Mouse (Mus musculus) midbrain, embryonic 16.5 days (tissue): ENCODE measurements at regions not wholly inside any gene's neighbourhood (a gene's known extent, or its start where the extent isn't known, plus 50 kb on each side); places are given as distances from the start of the nearest gene placed in this dataset.

ENCODE experiments used
- ATAC-seq: fragments of 200-750 bp; cut with Nextera tagmentation; 2 replicates; pipeline ENCODE4 v1.8.0; 2017; ENCODE audit warnings: moderate TSS enrichment
- H3K27ac ChIP-seq: fragments of 300-500 bp; sonication (generic); 2 replicates; pipeline ENCODE4 v1.5.1; 2014; ENCODE audit warnings: mild to moderate bottlenecking, low read length, mixed read lengths
- H3K27me3 ChIP-seq: fragments of 300-500 bp; sonication (generic); 2 replicates; pipeline ENCODE4 v1.6.1; 2014; ENCODE audit warnings: low read depth, low read length, mixed read lengths; ENCODE audit not compliant: control insufficient read depth, insufficient read depth
- H3K36me3 ChIP-seq: fragments of 300-500 bp; sonication (generic); 2 replicates; pipeline ENCODE4 v1.6.1; 2014; ENCODE audit warnings: mild to moderate bottlenecking, low read length, moderate library complexity, mixed read lengths; ENCODE audit not compliant: control insufficient read depth, insufficient read depth
- H3K4me1 ChIP-seq: fragments of 300-500 bp; sonication (generic); 2 replicates; pipeline ENCODE4 v1.6.1; 2014; ENCODE audit warnings: mild to moderate bottlenecking, low read length, mixed read lengths; ENCODE audit not compliant: control insufficient read depth, insufficient read depth
- H3K4me2 ChIP-seq: fragments of 300-500 bp; sonication (generic); 2 replicates; pipeline ENCODE4 v1.6.1; 2014; ENCODE audit warnings: mild to moderate bottlenecking, low read length, mixed read lengths
- H3K4me3 ChIP-seq: fragments of 300-500 bp; sonication (generic); 2 replicates; pipeline ENCODE4 v1.5.1; 2014; ENCODE audit warnings: low read depth, mild to moderate bottlenecking, low read length, moderate library complexity, mixed read lengths
- H3K9ac ChIP-seq: fragments of 300-500 bp; sonication (generic); 2 replicates; pipeline ENCODE4 v1.6.1; 2014; ENCODE audit warnings: low read depth, low read length, mixed read lengths
- H3K9me3 ChIP-seq: fragments of 300-500 bp; sonication (generic); replicated peaks from 2 replicates; pipeline ENCODE4 v1.6.1; 2014; ENCODE audit warnings: mild to moderate bottlenecking, low read length, mixed read lengths; ENCODE audit not compliant: control insufficient read depth, poor library complexity, severe bottlenecking
- WGBS: fragments of 180-500 bp; shearing (Covaris S2); extraction: QIAGEN DNeasy Blood & Tissue Kit; methylation state at CpG from one replicate; pipeline ENCODE4 v1.1.7; 2014; 5-methylcytosine and 5-hydroxymethylcytosine counted together

DNA sequence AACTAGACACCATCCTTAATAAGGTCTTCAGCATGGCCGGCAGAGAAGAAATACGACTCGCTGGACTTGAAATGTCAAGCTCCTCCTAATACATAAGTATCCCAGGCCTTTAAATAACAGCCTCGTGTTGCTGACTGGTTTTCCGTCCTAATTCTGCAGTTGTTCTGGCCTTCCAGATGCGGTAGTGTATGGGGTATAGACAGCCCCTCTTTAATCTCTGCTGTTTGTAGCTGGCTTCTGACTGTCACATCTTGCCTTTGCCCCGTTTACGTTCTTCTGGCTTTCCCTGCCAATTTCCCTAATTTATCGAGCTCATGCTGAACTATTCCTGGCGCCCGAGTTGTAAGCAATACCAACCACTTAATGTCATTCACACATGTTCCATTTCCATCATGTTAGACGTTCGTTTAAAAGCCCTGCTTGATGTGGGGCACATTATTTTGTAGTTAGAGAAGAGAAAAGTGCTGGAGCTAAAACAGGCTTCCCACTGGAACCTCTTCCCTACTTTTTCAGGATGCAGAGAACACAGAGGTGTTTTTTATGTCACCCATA, 1042.2 kb downstream of the Adgrl2 start:
- Histone ChIP-seq H3K27me3 (no peaks in the 10 kb centered on the region), H3K9me3 (no peaks in the 10 kb centered on the region), H3K4me3 (no peak overlapping the region), H3K4me1 (peaks cover 4% of the 10 kb centered on the region; the same call in 1 of the 2 replicates), H3K36me3 (no peaks in the 10 kb centered on the region), H3K4me2 (no peak overlapping the region), H3K27ac (no peak overlapping the region), H3K9ac (no peak overlapping the region)
- no peak for ATAC-seq
- 70% methylated on average over 13 of the region's 13 CpGs for WGBS

DNA sequence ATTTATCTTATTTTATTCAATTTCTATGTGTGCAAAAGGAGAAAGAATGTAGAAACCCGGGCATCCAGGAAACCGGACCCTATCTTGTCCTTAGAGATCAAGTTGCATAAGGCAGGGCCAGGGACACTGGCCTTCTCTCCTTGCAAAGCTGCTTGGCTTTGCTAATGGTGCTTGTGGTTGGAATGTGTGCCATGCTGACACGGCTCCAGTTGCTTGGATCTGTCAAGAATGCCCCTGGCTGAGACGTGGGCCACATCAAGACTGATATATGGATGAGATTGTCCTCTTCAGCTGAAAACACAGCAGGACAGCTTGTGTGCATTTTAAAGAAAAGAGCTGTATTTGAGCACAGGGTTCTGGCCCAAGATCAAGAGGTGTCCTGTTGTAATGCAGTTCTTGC, 1047.0 kb downstream of the Adgrl2 start:
- H3K27me3 ChIP-seq, result no peaks in the 10 kb centered on the region
- H3K36me3 ChIP-seq, result no peaks in the 10 kb centered on the region
- no peak for ATAC-seq
- no peaks in the 10 kb centered on the region for H3K9me3 ChIP-seq
- peaks cover 4% of the 10 kb centered on the region; the same call in 1 of the 2 replicates for H3K4me1 ChIP-seq
- no peak overlapping the region for H3K9ac ChIP-seq
- WGBS, result 69% methylated on average over 4 of the region's 4 CpGs
- no peak overlapping the region for H3K4me3 ChIP-seq
- peak overlapping the region; percentile 47; the same call in 1 of the 2 replicates for H3K27ac ChIP-seq
- H3K4me2 ChIP-seq, result no peak overlapping the region

DNA sequence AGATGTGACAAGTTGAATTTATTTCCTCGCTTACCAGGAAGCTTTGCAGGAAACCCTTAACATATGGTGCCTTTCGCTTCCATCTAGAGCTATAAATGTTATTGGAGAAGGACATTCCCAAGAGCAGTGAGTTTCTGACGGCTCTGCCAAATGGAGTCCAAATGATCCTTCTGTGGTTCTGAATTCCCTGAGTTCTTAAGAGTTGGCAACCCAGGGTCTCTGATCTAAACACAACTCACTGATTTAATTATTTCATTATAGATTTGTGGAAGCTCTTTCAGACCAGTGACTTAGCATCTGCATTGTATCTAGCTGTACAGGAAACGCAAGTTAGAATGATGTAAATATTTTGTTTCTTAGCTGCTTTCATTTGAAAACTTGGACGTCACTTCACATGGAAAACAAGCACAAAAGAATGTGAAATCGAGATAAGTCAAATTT, 1059.5 kb downstream of the Adgrl2 start:
- H3K4me3 ChIP-seq, result no peak overlapping the region
- no peaks in the 10 kb centered on the region for H3K4me1 ChIP-seq
- no peak for ATAC-seq
- H3K9ac ChIP-seq, result no peak overlapping the region
- WGBS, result 76% methylated on average over 6 of the region's 6 CpGs
- H3K36me3 ChIP-seq, result no peaks in the 10 kb centered on the region
- H3K9me3 ChIP-seq, result no peaks in the 10 kb centered on the region
- no peaks in the 10 kb centered on the region for H3K27me3 ChIP-seq
- no peak overlapping the region for H3K27ac ChIP-seq
- H3K4me2 ChIP-seq, result no peak overlapping the region

DNA sequence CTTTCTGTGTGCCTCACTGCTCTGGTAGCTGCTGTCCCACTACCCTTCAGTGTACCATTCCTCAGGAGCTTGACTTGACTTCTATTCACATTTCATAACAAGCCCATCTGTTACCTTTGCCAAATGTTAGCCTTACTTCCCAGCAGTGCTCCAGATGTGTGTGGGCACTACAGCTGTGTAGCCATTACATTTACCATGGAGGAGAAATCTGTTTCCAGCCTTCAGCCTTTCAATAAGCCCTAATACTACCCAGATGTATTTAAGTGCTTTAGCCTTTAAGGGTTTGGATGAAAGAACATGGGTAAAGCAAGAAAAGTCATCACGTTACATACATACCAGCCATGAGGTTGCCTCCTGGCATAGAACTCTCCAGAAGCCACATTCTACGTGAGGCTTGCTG, 1068.0 kb downstream of the Ttll7 start:
- no peak for ATAC-seq
- H3K36me3 ChIP-seq, result no peaks in the 10 kb centered on the region
- no peaks in the 10 kb centered on the region for H3K9me3 ChIP-seq
- H3K4me1 ChIP-seq, result no peaks in the 10 kb centered on the region
- WGBS, result 97% methylated on average over 2 of the region's 2 CpGs
- H3K9ac ChIP-seq, result no peak overlapping the region
- no peaks in the 10 kb centered on the region for H3K27me3 ChIP-seq
- H3K27ac ChIP-seq, result no peak overlapping the region
- no peak overlapping the region for H3K4me3 ChIP-seq
- no peak overlapping the region for H3K4me2 ChIP-seq

DNA sequence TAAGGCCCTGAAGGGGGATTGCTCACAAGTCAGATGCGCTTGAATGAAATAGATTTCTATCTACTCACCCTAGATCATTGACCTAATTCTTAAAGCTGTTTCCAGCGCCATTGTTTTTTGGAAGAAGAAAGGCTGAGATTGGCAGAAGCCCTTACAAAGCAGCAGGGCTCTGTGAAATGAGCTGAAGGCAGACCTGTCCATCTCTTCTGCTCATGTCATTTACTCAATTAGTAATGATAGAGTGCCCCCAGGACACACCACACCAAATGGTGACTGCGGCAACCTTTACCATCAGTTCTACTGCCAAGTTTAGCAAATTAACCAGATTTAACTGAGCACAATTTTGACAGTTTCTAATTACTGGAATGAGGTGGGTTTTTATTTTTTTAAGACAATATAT, 1067.5 kb downstream of the Ttll7 start:
- WGBS, result 83% methylated on average over 3 of the region's 3 CpGs
- no peaks in the 10 kb centered on the region for H3K4me1 ChIP-seq

DNA sequence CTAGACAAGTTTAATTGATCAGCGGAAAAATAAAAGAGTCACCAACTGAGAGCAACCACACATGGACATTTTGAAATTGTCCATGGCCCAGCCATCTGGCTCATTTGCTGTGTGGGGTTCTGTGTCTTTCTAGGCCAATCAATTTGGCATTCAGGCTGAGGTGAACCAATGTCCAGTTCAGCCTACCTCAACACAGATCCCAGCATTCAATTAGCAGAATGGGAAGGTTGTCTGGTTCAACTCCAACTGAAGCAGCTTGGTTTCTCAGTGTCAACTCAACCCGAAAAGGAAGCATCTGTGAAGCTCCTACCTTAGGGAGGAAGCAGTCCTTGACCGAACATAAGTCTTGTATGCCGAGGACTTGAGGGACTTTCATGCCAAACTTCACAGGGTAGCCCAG, 1067.0 kb downstream of the Ttll7 start:
- Histone ChIP-seq H3K27me3 (no peaks in the 10 kb centered on the region), H3K36me3 (no peaks in the 10 kb centered on the region), H3K9ac (no peak overlapping the region), H3K27ac (no peak overlapping the region), H3K4me2 (no peak overlapping the region), H3K4me1 (no peaks in the 10 kb centered on the region), H3K4me3 (no peak overlapping the region), H3K9me3 (no peaks in the 10 kb centered on the region)
- WGBS, result 84% methylated on average over 4 of the region's 4 CpGs
- ATAC-seq, result no peak

More for the DNA sequence above, 1067.5 kb downstream of the Ttll7 start:
- no peak overlapping the region for H3K4me3 ChIP-seq
- H3K36me3 ChIP-seq, result no peaks in the 10 kb centered on the region
- no peak overlapping the region for H3K4me2 ChIP-seq
- H3K27me3 ChIP-seq, result no peaks in the 10 kb centered on the region
- H3K27ac ChIP-seq, result no peak overlapping the region
- H3K9me3 ChIP-seq, result no peaks in the 10 kb centered on the region
- H3K9ac ChIP-seq, result no peak overlapping the region
- no peak for ATAC-seq

DNA sequence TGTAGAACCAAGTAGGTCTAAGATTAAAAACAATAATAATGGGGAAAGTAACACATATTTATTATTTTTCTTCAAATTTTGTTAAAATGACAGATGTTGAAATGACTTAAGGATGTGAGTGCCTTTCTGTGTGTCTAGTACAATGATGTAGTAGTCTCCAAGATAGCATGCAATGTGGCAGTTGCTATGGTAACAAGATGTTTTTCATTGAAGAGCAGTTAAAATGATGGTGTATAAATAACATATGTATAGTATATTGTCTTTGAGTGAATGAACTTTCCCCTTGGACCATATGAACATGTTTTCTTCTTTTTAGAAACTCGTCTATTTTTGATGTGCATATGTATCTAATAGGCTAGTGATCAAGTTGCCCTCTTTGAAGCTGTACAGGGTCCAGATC, 1044.6 kb downstream of the Ttll7 start:
- Histone ChIP-seq H3K9me3 (no peaks in the 10 kb centered on the region), H3K36me3 (no peaks in the 10 kb centered on the region), H3K27ac (no peak overlapping the region), H3K9ac (no peak overlapping the region), H3K4me1 (no peaks in the 10 kb centered on the region), H3K4me2 (no peak overlapping the region), H3K4me3 (no peak overlapping the region), H3K27me3 (no peaks in the 10 kb centered on the region)
- WGBS, result 72% methylated on average over 1 of the region's 1 CpGs
- no peak for ATAC-seq

DNA sequence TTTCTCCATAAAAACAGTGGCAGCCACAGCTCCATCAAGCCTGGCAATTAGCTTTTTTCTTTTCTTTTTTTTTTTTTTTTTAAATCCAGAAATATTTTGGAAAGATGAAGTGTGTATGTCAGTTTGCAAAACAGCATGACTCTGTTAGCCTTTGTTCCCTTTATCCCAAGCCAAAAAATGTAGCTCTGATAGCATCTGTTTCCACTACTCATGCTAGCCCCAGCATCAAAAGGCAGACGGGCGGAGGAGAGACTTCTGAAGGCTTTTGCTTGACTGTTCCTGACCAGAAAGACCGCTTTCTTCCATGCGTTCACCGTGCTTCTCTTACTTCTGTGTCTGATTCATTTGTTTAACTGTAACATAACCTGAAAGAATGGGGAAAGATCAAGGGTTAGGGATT, 1039.5 kb downstream of the Ttll7 start:
- Histone ChIP-seq H3K4me1 (no peaks in the 10 kb centered on the region), H3K4me3 (no peak overlapping the region), H3K9me3 (no peaks in the 10 kb centered on the region), H3K4me2 (no peak overlapping the region), H3K9ac (no peak overlapping the region), H3K27me3 (no peaks in the 10 kb centered on the region), H3K36me3 (no peaks in the 10 kb centered on the region), H3K27ac (no peak overlapping the region)
- 68% methylated on average over 5 of the region's 5 CpGs for WGBS
- no peak for ATAC-seq

DNA sequence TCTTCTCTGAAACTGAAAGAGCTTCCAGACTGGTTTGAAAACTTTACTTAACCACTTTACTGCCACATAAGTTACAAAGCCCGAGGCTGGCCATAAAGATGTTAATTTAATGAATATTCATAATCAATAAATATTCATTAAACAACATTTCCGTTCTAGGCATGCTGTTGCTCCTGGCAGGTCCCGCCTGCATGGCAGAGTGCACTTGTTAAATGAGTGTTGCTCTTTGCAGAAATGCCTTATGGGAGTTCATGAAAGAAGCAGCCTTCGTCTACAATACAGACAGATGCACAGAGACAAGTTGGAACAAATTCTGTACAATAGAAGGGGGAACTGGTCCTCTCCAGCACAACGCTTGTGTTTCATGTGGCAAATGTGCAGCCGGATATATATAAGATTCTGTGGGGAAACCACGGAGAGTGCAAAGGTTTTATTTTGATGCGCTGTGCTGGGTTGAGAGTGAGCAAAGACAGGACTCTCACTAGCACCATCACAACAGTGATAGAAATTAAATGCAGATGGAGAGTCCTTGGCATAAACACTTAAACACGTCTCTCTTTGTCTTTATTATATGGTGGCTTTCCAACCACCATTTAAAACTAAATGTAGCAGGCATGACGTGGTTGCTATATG, 1034.2 kb downstream of the Ttll7 start:
- peaks cover 5% of the 10 kb centered on the region for H3K4me1 ChIP-seq
- no peak overlapping the region for H3K9ac ChIP-seq
- H3K27me3 ChIP-seq, result no peaks in the 10 kb centered on the region
- no peaks in the 10 kb centered on the region for H3K9me3 ChIP-seq
- no peak; the same call in 1 of the 2 replicates for ATAC-seq
- no peak overlapping the region for H3K27ac ChIP-seq
- H3K4me3 ChIP-seq, result no peak overlapping the region
- 50% methylated on average over 10 of the region's 10 CpGs for WGBS
- H3K4me2 ChIP-seq, result peak overlapping the region; percentile 27; the same call in 1 of the 2 replicates
- no peaks in the 10 kb centered on the region for H3K36me3 ChIP-seq
